Mouse (Mus musculus): ENCODE measurements at regions not wholly inside any gene's neighbourhood (a gene's known extent, or its start where the extent isn't known, plus 50 kb on each side); places are given as distances from the start of the nearest gene placed in this dataset.
A peak's percentile ranks its signal among the peaks of the same experiment; 100 is the strongest.

- H3K4me3 ChIP-seq (ENCODE audit: low read depth, low read length) = no peak overlapping the region
- ATAC-seq (ENCODE audit: insufficient read depth) (no peak), DNase-seq (no peak)
- H3K9me3 ChIP-seq (ENCODE audit: low read depth, low read length) = no peaks in the 10 kb centered on the region
- WGBS = 89% methylated on average over 2 of the region's 2 CpGs
- H3K9ac ChIP-seq = no peak overlapping the region
- no peaks in the 10 kb centered on the region for H3K4me1 ChIP-seq (ENCODE audit: insufficient read depth)
- no peaks in the 10 kb centered on the region for H3K27me3 ChIP-seq (ENCODE audit: insufficient read depth, low read length)
- H3K4me2 ChIP-seq = no peak overlapping the region
- H3K27ac ChIP-seq (ENCODE audit: low read depth) = no peak overlapping the region
- TF ChIP-seq CTCF (IDR thresholded peaks at IDR 0.05; ENCODE audit: low read depth) = no peak
- H3K36me3 ChIP-seq (ENCODE audit: insufficient read depth) = no peaks in the 10 kb centered on the region
Observed at GRCm38 (mm10) chr17:68956275-68956674, 119.2 kb upstream of the Epb41l3 start.

GRCm38 (mm10) chr17:68961160-68961559, 114.3 kb upstream of the Epb41l3 start:
- Histone ChIP-seq H3K9me3 (ENCODE audit: low read depth, low read length) (no peaks in the 10 kb centered on the region), H3K27me3 (ENCODE audit: insufficient read depth, low read length) (no peaks in the 10 kb centered on the region), H3K4me3 (ENCODE audit: low read depth, low read length) (no peak overlapping the region), H3K4me2 (no peak overlapping the region), H3K4me1 (ENCODE audit: insufficient read depth) (no peaks in the 10 kb centered on the region), H3K9ac (no peak overlapping the region), H3K36me3 (ENCODE audit: insufficient read depth) (no peaks in the 10 kb centered on the region), H3K27ac (ENCODE audit: low read depth) (no peak overlapping the region)
- ATAC-seq (ENCODE audit: insufficient read depth) = no peak
- 75% methylated on average over 2 of the region's 2 CpGs for WGBS
- TF ChIP-seq CTCF (IDR thresholded peaks at IDR 0.05; ENCODE audit: low read depth) = no peak
- peak; percentile 5 for DNase-seq

DNA sequence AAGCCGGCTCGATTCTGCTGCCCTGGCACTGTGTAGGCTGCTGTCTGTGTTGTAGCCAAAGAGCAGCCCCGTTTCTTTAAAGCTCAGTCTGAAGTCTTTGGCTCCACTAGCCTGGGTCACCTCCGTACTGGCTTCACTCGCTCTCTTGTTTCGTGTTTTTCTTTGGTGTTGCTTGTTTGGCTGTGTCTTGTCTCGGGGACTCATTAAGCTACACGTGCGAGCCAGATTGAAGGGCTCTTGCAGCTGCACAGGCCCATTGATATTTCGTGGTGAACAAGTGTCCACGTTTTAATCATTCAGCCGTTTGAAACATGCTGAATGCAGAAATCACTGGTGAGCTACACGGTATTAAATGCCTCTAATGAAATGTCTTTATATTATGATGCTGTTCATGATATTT, 99.9 kb upstream of the Epb41l3 start:
- Histone ChIP-seq H3K27me3 (ENCODE audit: insufficient read depth, low read length) (no peaks in the 10 kb centered on the region), H3K36me3 (ENCODE audit: insufficient read depth) (no peaks in the 10 kb centered on the region), H3K4me1 (ENCODE audit: insufficient read depth) (no peaks in the 10 kb centered on the region), H3K9me3 (ENCODE audit: low read depth, low read length) (no peaks in the 10 kb centered on the region), H3K27ac (ENCODE audit: low read depth) (no peak overlapping the region), H3K4me2 (no peak overlapping the region), H3K9ac (no peak overlapping the region), H3K4me3 (ENCODE audit: low read depth, low read length) (no peak overlapping the region)
- no peak for TF ChIP-seq CTCF (IDR thresholded peaks at IDR 0.05; ENCODE audit: low read depth)
- ATAC-seq (ENCODE audit: insufficient read depth) (no peak), DNase-seq (no peak)
- 71% methylated on average over 13 of the region's 13 CpGs for WGBS

DNA sequence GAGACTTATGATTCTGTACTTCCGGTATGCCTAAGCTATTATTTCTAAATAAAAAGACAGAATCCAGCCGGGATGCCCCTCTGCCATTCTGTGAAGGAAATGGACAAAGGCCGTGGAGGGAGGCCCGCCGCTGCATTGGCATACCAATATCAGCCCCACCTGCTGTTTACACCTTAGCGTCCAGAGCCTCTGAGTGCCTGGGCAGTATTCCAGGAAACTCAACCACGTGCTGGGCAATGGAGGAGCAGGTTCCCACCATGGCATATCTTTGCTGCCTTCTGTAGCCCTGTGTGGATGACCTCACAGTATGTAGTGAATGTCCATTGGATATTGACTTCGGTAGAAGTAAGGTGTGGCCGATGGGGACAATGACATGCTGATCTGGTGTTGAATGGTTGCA, 97.3 kb upstream of the Epb41l3 start:
- no peaks in the 10 kb centered on the region for H3K27me3 ChIP-seq (ENCODE audit: insufficient read depth, low read length)
- DNase-seq = peak; percentile 11
- 78% methylated on average over 9 of the region's 9 CpGs for WGBS
- H3K4me1 ChIP-seq (ENCODE audit: insufficient read depth) = no peaks in the 10 kb centered on the region
- H3K4me2 ChIP-seq = no peak overlapping the region
- no peak for TF ChIP-seq CTCF (IDR thresholded peaks at IDR 0.05; ENCODE audit: low read depth)
- no peak overlapping the region for H3K27ac ChIP-seq (ENCODE audit: low read depth)
- H3K9ac ChIP-seq = no peak overlapping the region
- H3K4me3 ChIP-seq (ENCODE audit: low read depth, low read length) = no peak overlapping the region
- no peaks in the 10 kb centered on the region for H3K36me3 ChIP-seq (ENCODE audit: insufficient read depth)
- ATAC-seq (ENCODE audit: insufficient read depth) = no peak
- no peaks in the 10 kb centered on the region for H3K9me3 ChIP-seq (ENCODE audit: low read depth, low read length)

- H3K4me2 ChIP-seq = no peak overlapping the region
- H3K4me1 ChIP-seq (ENCODE audit: insufficient read depth) = no peaks in the 10 kb centered on the region
- no peak for TF ChIP-seq CTCF (IDR thresholded peaks at IDR 0.05; ENCODE audit: low read depth)
- no peaks in the 10 kb centered on the region for H3K9me3 ChIP-seq (ENCODE audit: low read depth, low read length)
- H3K36me3 ChIP-seq (ENCODE audit: insufficient read depth) = no peaks in the 10 kb centered on the region
- DNase-seq = no peak
- no peak overlapping the region for H3K27ac ChIP-seq (ENCODE audit: low read depth)
- whole genome bisulfite sequencing = 81% methylated on average over 11 of the region's 11 CpGs
- H3K9ac ChIP-seq = no peak overlapping the region
- no peak overlapping the region for H3K4me3 ChIP-seq (ENCODE audit: low read depth, low read length)
- no peaks in the 10 kb centered on the region for H3K27me3 ChIP-seq (ENCODE audit: insufficient read depth, low read length)
- no peak for ATAC-seq (ENCODE audit: insufficient read depth)
Observed at GRCm38 (mm10) chr17:68981120-68981519, 94.4 kb upstream of the Epb41l3 start.

GRCm38 (mm10) chr17:68982094-68982493, 93.4 kb upstream of the Epb41l3 start:
- Histone ChIP-seq H3K4me1 (ENCODE audit: insufficient read depth) (no peaks in the 10 kb centered on the region), H3K27ac (ENCODE audit: low read depth) (no peak overlapping the region), H3K27me3 (ENCODE audit: insufficient read depth, low read length) (no peaks in the 10 kb centered on the region), H3K36me3 (ENCODE audit: insufficient read depth) (no peaks in the 10 kb centered on the region), H3K9me3 (ENCODE audit: low read depth, low read length) (no peaks in the 10 kb centered on the region), H3K9ac (no peak overlapping the region), H3K4me3 (ENCODE audit: low read depth, low read length) (no peak overlapping the region), H3K4me2 (no peak overlapping the region)
- ATAC-seq (ENCODE audit: insufficient read depth) (no peak), DNase-seq (no peak)
- 88% methylated on average over 6 of the region's 6 CpGs for WGBS
- TF ChIP-seq CTCF (IDR thresholded peaks at IDR 0.05; ENCODE audit: low read depth) = no peak

DNA sequence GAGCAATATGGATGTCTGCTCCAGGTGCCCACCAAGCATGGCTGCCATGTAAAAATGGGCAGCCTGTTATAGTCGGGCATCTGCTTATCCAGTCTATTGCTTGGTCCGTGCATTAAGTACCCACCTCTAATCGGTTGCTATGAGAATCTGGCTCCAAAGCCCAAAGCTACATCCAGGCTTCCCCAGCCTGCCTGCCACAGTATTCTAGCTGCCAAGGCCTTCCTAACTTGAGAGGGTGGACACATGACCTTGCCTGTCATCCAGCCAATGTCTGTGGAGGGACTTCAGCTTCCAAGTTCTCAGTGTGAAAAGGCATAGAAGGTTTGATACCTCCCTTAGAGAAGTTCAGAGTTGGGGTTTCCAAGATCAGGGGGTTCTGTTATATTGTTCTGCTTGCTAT, 75.6 kb upstream of the Epb41l3 start:
- no peaks in the 10 kb centered on the region for H3K27me3 ChIP-seq (ENCODE audit: insufficient read depth, low read length)
- H3K4me2 ChIP-seq = no peak overlapping the region
- no peak overlapping the region for H3K9ac ChIP-seq
- ATAC-seq (ENCODE audit: insufficient read depth) (no peak), DNase-seq (no peak)
- 88% methylated on average over 3 of the region's 3 CpGs for WGBS
- TF ChIP-seq CTCF (IDR thresholded peaks at IDR 0.05; ENCODE audit: low read depth) = no peak
- H3K27ac ChIP-seq (ENCODE audit: low read depth) = no peak overlapping the region
- no peaks in the 10 kb centered on the region for H3K9me3 ChIP-seq (ENCODE audit: low read depth, low read length)
- no peak overlapping the region for H3K4me3 ChIP-seq (ENCODE audit: low read depth, low read length)
- H3K36me3 ChIP-seq (ENCODE audit: insufficient read depth) = no peaks in the 10 kb centered on the region
- H3K4me1 ChIP-seq (ENCODE audit: insufficient read depth) = no peaks in the 10 kb centered on the region

GRCm38 (mm10) chr17:69004051-69004450, 71.4 kb upstream of the Epb41l3 start:
- TF ChIP-seq CTCF (IDR thresholded peaks at IDR 0.05; ENCODE audit: low read depth) = no peak
- no peak for DNase-seq
- no peak overlapping the region for H3K9ac ChIP-seq
- WGBS = 65% methylated on average over 7 of the region's 7 CpGs
- no peak for ATAC-seq (ENCODE audit: insufficient read depth)
- H3K4me2 ChIP-seq = no peak overlapping the region
- no peaks in the 10 kb centered on the region for H3K36me3 ChIP-seq (ENCODE audit: insufficient read depth)
- H3K4me3 ChIP-seq (ENCODE audit: low read depth, low read length) = no peak overlapping the region
- H3K9me3 ChIP-seq (ENCODE audit: low read depth, low read length) = no peaks in the 10 kb centered on the region
- no peak overlapping the region for H3K27ac ChIP-seq (ENCODE audit: low read depth)
- no peaks in the 10 kb centered on the region for H3K27me3 ChIP-seq (ENCODE audit: insufficient read depth, low read length)
- H3K4me1 ChIP-seq (ENCODE audit: insufficient read depth) = no peaks in the 10 kb centered on the region
